Mouse (Mus musculus) spleen, postnatal 14 days (tissue): ENCODE measurements around the gene Dlg2.

Experiments used
- DNase-seq, 2 experiments: peaks; one replicate each; pipeline ENCODE4 v3.0.0; 2021 to 2022; ENCODE audit warnings: low spot score in 2 of 2

The Dlg2 gene

GRCm38 (mm10) chr7:91740748-91741147, 1264.3 kb downstream of the Dlg2 start:
- no peak for DNase-seq

GRCm38 (mm10) chr7:91753151-91753861, 1276.8 kb downstream of the Dlg2 start:
- DNase-seq, result no peak

GRCm38 (mm10) chr7:91767648-91768047, 1291.2 kb downstream of the Dlg2 start:
- DNase-seq, result no peak

- no peak for DNase-seq
These were observed 1302.2 kb downstream of the Dlg2 start for GRCm38 (mm10) chr7:91778673-91779072.

- no peak for DNase-seq
These were observed 1308.1 kb downstream of the Dlg2 start for GRCm38 (mm10) chr7:91784617-91785016.

- no peak for DNase-seq
These were observed 1309.0 kb downstream of the Dlg2 start for GRCm38 (mm10) chr7:91785445-91785844.

GRCm38 (mm10) chr7:91785871-91786270, 1309.4 kb downstream of the Dlg2 start:
- no peak for DNase-seq

- no peak for DNase-seq
These were observed 1314.6 kb downstream of the Dlg2 start for GRCm38 (mm10) chr7:91790949-91791564.

GRCm38 (mm10) chr7:91806632-91807031, 1330.2 kb downstream of the Dlg2 start:
- no peak for DNase-seq

GRCm38 (mm10) chr7:91810774-91811173, 1334.3 kb downstream of the Dlg2 start:
- DNase-seq, result no peak

GRCm38 (mm10) chr7:91818004-91818403, 1341.5 kb downstream of the Dlg2 start:
- no peak for DNase-seq

- DNase-seq, result no peak
These were observed 1355.7 kb downstream of the Dlg2 start for GRCm38 (mm10) chr7:91832207-91832606.

GRCm38 (mm10) chr7:91845723-91846122, 1369.3 kb downstream of the Dlg2 start:
- no peak for DNase-seq

- DNase-seq, result no peak
These were observed 1372.9 kb downstream of the Dlg2 start for GRCm38 (mm10) chr7:91849364-91849763.

- DNase-seq, result no peak
These were observed 1377.2 kb downstream of the Dlg2 start for GRCm38 (mm10) chr7:91853653-91854052.

GRCm38 (mm10) chr7:91856931-91857330, 1380.5 kb downstream of the Dlg2 start:
- DNase-seq, result no peak

- DNase-seq, result no peak
These were observed 1386.5 kb downstream of the Dlg2 start for GRCm38 (mm10) chr7:91862806-91863531.

GRCm38 (mm10) chr7:91868919-91869318, 1392.4 kb downstream of the Dlg2 start:
- DNase-seq, result no peak

GRCm38 (mm10) chr7:91876831-91877230, 1400.4 kb downstream of the Dlg2 start:
- no peak for DNase-seq

- no peak for DNase-seq
These were observed 1401.3 kb downstream of the Dlg2 start for GRCm38 (mm10) chr7:91877804-91878203.

GRCm38 (mm10) chr7:91886336-91886735, 1409.9 kb downstream of the Dlg2 start:
- DNase-seq, result no peak

- no peak for DNase-seq
These were observed 1417.5 kb downstream of the Dlg2 start for GRCm38 (mm10) chr7:91893991-91894390.

GRCm38 (mm10) chr7:91896935-91897334, 1420.5 kb downstream of the Dlg2 start:
- DNase-seq, result no peak
